Mouse (Mus musculus) liver (tissue): ENCODE measurements around the gene Kcnma1.

Experiments
- DNase-seq: peaks from one replicate; pipeline ENCODE4 v3.0.0-alpha.2; 2020; ENCODE audit warnings: mixed read lengths

Gene Kcnma1

GRCm38 (mm10) chr14:23418955-23419354, 595.3 kb downstream of the Kcnma1 start:
- no peak for DNase-seq

- no peak for DNase-seq
Measured at GRCm38 (mm10) chr14:23407051-23407450, 607.2 kb downstream of the Kcnma1 start.

DNA sequence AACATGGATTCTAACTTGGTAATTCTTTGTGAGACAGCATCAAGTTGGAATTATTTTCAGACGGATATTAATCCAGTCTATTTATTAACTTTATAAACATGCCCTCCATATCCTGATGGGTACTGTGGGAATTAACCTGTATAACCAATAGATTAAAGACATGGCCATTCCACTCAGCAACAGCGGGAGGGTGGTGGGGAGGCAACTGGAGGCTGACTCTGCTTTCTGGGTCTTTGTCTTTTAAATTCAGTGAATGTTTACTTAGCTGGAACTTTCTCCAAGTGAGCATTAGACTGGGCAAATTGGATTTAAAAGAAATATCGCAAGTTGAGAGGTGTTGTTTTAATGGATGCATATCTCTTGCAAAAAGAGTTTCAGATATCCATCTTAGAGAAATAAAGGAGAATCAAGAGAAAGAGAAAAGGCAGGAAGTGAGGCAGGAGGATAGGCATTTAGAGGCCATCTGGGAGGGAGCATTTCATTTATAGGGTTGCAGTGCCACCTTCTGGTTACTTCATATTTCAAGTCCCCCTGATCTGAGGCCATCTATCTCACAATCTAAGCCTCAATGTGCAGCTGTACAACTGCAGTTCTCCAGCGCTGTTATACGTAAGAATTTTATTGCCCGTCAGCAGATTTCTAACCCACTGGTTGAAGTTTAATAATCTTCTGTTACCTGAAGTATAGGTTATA, 613.4 kb downstream of the Kcnma1 start:
- DNase-seq, result peak; percentile 9

- no peak for DNase-seq
Measured at GRCm38 (mm10) chr14:23397642-23398041, 616.6 kb downstream of the Kcnma1 start.

- DNase-seq, result no peak
Measured at GRCm38 (mm10) chr14:23391566-23391965, 622.7 kb downstream of the Kcnma1 start.

DNA sequence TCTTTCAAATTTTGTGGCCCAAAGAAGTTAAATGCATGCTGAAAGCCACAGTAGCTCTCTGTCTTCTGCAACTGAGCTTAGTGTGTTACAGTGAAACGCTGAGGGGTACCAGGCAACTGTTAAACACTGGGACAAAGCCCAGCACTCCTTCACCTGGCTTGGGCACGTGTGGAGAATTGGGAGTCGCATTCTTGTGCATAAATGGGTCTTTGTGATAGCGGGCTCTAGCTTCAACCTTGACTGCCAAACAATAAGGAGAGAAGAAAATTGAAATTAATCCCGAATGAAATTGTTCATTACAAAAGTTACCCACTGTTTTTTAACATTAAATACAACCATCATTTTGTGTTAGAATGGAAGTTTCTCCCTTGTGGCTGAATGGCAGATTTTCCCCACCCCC, 623.5 kb downstream of the Kcnma1 start:
- no peak for DNase-seq

- no peak for DNase-seq
Measured at GRCm38 (mm10) chr14:23390161-23390560, 624.1 kb downstream of the Kcnma1 start.

GRCm38 (mm10) chr14:23386786-23387185, 627.5 kb downstream of the Kcnma1 start:
- no peak for DNase-seq

DNA sequence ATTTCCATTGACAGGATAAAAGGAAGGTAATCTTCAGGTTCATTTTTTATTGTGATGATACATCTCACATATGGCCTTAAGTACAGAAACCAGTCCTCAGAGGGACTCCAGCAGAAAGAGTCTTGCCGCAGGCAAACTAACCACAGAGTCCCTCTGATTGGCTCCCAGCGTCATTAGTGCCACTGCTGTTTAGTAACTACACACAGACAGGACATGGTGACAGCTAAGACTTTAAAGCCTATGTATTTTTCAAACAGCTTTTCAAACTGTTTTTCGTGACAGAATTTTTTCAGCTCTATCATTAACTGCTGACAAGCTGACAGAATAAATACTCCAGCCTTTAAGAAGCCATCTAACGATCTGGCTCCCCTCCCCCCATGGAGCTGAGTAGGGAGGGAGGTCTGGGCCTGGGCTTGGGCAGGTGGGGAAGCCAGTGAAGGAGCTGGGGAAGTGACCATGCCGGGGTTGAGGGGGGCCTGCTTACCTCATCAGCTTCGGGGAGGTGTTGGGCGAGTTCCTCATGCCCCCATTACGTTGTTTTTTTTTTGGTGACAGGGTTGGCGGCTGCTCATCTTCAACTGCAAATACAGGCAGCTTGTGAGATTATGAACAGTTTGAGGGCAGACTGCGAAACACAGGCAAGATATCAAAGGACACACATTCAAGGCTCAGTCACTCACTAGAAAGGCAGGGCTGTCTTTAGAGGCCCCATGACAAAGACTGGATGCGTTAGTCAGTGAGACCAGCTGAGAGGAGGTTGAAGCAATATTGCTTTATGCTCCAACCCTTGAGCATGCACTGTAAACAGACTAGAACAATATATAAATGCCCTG, 628.3 kb downstream of the Kcnma1 start:
- no peak for DNase-seq

DNA sequence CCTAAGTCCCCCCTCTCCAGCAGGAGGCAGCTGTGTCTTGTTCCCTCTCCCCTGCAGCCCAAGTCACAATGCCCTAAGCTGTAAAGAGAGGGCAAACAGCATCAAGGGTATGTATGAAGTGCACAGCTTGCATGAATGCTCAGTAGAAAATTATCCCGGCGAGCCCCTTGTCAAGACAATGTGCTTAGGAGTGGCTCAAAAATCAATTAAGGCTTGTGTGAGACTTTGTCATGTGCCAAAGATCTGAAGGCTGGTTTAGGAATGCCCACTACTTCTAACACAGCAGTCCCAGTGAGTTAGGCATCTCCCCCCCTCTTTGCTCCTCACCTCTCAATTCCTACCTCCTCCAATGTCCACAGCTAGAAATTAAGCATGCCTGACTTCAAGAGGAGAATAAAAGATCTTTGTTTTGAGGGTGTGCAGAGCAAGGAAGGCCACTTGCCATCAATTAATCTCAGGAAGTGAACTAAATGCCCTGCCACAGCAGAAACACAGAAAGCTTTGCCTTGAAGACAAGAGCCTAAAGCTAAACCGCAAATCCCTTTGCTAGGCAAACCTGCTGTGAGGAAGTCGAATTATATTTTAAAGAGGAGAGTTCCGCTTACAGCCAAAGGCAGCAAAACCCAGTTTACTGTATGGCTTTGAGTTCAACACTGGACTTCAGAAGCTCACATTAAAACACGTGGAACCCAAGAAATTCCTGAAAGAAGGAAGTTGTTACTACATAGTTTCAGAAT, 635.8 kb downstream of the Kcnma1 start:
- no peak for DNase-seq

GRCm38 (mm10) chr14:23372021-23372420, 642.3 kb downstream of the Kcnma1 start:
- DNase-seq, result no peak

- DNase-seq, result no peak
Measured at GRCm38 (mm10) chr14:23360491-23360995, 653.7 kb downstream of the Kcnma1 start.

DNA sequence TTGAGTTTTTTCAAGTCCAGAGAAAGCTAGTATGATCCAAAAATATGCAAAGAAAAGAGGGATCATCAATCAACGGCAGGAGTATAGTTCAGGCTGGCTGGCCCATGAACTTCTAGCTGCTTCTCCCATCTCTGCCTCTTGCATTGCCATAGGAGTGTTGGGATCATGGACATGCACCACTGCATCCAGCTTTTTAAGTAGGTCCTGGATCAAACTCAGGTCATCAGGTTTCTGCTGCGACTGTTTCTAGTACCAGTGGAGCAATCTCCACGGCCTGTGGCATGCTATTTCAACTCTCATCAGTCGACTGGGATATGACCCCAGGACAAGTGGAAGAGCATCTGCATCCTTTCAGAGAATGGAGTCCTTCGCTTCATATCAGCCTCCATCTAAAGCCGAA, 655.5 kb downstream of the Kcnma1 start:
- no peak for DNase-seq

DNA sequence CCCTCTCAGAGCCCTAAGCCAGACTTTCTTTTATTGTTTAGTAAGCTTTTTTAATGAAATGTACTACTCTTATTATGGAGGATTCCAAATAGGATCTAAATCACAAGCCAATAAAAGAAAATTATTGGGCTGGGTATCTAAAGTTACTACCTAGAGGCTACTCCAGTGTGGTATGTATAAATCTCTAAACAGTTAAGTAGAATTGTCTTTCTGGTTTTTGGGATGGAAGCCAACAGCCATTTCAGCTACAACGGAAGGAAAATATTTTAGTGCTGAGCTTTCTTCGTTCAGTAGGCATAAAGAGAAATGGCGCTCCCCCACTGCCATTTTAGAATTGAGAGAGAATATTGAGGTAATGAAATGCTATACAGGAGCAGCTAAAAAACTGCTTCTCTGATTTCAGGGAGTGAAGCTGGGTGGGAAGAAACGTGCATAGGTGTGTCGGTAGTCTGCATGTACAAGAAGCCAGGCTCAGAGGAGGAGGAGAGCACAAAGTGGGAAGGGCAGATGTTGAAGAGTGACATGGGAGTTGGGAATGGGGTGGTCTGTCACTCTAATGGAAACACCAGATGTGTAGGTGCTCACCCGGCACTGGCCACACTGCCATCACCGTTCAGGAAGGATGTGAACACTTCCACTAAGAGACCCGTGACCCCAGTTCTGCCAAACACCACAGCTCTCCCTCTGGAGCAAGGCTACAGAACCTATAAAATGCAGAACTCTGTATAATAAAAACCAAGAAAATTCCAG, 656.6 kb downstream of the Kcnma1 start:
- no peak for DNase-seq

DNA sequence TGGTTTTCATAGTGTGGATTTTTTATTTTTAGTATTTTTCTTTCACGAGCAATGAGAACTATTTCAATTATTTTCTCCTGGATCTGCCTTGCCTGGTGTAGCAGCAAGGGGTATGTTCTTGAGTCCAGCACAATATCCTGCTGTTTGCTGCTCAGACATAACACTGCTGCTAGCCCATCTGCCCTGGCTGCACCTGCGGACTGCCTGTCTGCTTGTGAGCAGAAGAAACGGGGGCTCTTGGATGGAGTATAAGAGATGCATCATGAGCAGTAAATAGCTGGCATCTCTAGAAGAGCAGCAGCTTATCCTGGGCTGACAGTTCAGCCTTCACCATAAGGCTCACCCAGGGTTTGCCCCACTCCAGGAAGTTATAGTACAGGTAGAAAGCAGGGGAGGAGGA, 687.5 kb downstream of the Kcnma1 start:
- DNase-seq, result no peak

DNA sequence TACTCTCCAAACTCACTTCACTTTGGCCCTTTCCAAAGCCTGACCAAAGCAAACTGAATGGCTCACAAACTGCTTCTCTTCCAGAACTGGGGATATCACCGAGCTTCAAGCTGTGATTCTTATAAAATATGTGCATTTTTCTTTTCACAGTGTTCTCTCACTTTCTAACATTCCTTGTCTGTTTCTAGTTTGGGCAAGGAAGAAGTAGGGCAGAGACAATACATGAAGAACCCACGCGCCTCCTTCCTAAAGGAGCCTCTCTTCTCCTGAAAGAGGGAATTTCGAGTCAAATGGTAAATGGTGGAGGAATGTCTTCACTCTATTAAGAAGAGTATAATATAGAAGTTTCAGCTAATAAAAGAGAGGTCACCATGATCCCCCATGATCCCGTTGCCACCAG, 709.0 kb downstream of the Kcnma1 start:
- no peak for DNase-seq

GRCm38 (mm10) chr14:23300443-23300842, 713.8 kb downstream of the Kcnma1 start:
- no peak for DNase-seq

- DNase-seq, result no peak
Measured at GRCm38 (mm10) chr14:23290634-23291033, 723.7 kb downstream of the Kcnma1 start.

GRCm38 (mm10) chr14:23266554-23267309, 747.6 kb downstream of the Kcnma1 start:
- DNase-seq, result peak; percentile 4

GRCm38 (mm10) chr14:23253154-23253553, 761.1 kb downstream of the Kcnma1 start:
- no peak for DNase-seq

DNA sequence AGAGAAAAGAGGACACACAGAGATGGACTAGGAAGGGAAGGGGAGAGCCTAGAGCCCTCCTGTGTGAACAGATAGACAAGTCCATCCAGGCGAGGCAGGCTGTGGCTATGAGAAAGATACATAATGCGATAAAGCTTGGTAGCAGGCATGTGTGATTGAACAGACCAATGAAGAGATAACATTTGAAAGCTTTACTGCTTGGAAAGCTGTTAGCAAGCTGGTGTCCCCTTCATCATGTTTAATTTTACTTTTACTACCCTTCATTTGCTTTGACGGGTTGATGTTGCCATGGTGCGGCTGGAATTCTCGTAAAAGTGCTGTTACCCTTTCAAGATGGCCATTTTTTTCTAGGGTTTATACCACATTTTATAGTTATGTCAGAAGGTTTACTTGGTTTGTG, 769.8 kb downstream of the Kcnma1 start:
- no peak for DNase-seq

DNA sequence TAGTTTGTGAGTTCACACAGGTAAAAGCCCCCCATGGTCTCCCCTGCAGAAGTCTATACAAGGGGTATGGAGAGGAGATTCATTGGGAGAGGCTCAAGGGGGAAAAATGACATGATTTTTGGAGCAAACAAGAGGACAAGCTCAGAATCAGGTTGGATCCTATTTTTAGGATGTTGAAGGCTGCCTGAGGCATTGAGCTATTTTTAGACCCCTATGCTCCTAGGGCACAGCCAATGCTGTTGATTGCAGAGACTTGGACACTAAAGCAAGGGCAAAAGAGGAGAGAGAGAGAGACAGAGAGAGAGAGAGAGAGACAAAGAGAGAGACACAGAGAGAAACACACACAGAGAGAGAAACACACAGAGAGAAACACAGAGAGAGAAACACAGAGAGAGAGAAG, 770.4 kb downstream of the Kcnma1 start:
- DNase-seq, result no peak
